Comparison of ENCODE assay signal across 24 mouse cellular contexts in the genomic region with DNA sequence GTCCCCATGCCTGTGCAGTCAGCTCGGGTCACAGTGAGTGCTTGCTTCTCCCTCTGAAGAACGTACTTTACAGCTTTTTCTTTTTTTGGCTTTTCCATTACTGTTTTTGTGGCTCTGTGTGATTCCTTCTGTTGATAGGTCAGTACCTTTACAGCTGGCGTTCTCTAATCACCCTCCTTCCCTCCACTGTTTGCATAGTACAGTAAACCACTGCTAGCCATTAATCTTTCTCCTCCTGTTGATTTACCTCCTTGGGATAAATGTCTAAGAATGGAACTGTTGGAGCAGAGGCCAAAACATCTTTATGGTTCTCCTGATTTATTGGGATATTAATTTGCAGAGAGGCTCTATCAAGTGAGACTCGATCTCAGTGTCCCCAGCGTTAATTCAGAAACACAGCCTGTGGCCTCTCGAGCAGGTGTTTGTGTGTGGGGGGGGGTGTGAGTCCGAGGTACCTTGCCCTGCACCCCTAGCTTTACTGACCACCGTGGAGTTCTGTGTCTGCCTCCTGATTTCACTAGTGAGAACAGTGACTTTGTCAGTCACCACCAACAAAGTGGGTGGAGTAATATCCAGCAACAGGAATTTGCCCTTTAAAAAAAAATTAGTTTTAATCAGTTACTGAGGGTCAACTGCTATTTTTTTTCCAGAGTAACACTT.
"Had no signal": no experiment of that assay in that cellular context is flagged by ENCODE, and none has a peak within 500 bp of the region (broad histone marks: within the 10 kb centered on the region; RNA-seq: fewer than 3 reads in every experiment).

No protein-coding gene starts in this region.

- H3K4me1 ChIP-seq: liver, embryonic 12.5 days; liver, embryonic 15.5 days; lung, embryonic 15.5 days; megakaryocyte, embryonic 14.5 days; midbrain, embryonic 10.5 days; stomach, embryonic 15.5 days had no signal

- H3K27ac ChIP-seq: left cerebral cortex, adult 2 months; limb, embryonic 13.5 days; liver, embryonic 12.5 days; liver, embryonic 15.5 days; lung, embryonic 15.5 days; midbrain, embryonic 10.5 days; midbrain, embryonic 13.5 days; stomach, embryonic 15.5 days had no signal

- DNase-seq: kidney, adult 8-10 months; layer of hippocampus, postnatal 36 days; left cerebral cortex, postnatal 4 days; liver; lung, adult 18-20 months; lung, postnatal 10 days; lung, postnatal 36 days; retina, postnatal 1 day; right cerebral cortex, postnatal 25 days; spleen, adult 18-20 months; thymus, postnatal 25 days had no signal

- H3K4me2 ChIP-seq: limb, embryonic 13.5 days; liver, embryonic 12.5 days; liver, embryonic 15.5 days; lung, embryonic 15.5 days; midbrain, embryonic 13.5 days; neural tube, embryonic 13.5 days; stomach, embryonic 15.5 days had no signal

- H3K9me3 ChIP-seq: limb, embryonic 13.5 days; liver, embryonic 12.5 days; liver, embryonic 15.5 days; lung, embryonic 15.5 days; megakaryocyte, embryonic 14.5 days; midbrain, embryonic 10.5 days; midbrain, embryonic 13.5 days; neural tube, embryonic 13.5 days; stomach, embryonic 15.5 days had no signal

- ATAC-seq: intestine, embryonic 16.5 days; liver, embryonic 12.5 days; midbrain, embryonic 13.5 days; midbrain, embryonic 16.5 days had no signal

- H3K27me3 ChIP-seq: limb, embryonic 13.5 days; liver, embryonic 12.5 days; liver, embryonic 15.5 days; lung, embryonic 15.5 days; megakaryocyte, embryonic 14.5 days; midbrain, embryonic 13.5 days; neural tube, embryonic 13.5 days; stomach, embryonic 15.5 days had no signal

- H3K9ac ChIP-seq: limb, embryonic 13.5 days; liver, embryonic 12.5 days; liver, embryonic 15.5 days; lung, embryonic 15.5 days; midbrain, embryonic 13.5 days; neural tube, embryonic 13.5 days; stomach, embryonic 15.5 days had no signal

- H3K4me3 ChIP-seq: left cerebral cortex, adult 2 months; limb, embryonic 13.5 days; liver, embryonic 12.5 days; liver, embryonic 15.5 days; lung, embryonic 15.5 days; megakaryocyte, embryonic 14.5 days; midbrain, embryonic 10.5 days; midbrain, embryonic 13.5 days; myocyte; neural tube, embryonic 13.5 days; stomach, embryonic 15.5 days had no signal
